Mouse (Mus musculus): ENCODE measurements around the gene Pcp4. TPM values are rescaled to one million over a fixed set of nuclear protein-coding genes. Genes with fewer than 3 reads are reported as not detected.

Pcp4 gene
- total and polyA plus RNA-seq, 2 experiments: not detected

GRCm38 (mm10) chr16:96469640-96470039 lies 2.2 kb downstream of the Pcp4 start:
- TF ChIP-seq CTCF (IDR thresholded peaks at IDR 0.05; ENCODE audit: low read depth, low read length): no peak
- no peak for TF ChIP-seq POLR2A (IDR thresholded peaks at IDR 0.05; ENCODE audit: extremely low read depth, insufficient read depth, low read length)
- no peak overlapping the region for H3K4me3 ChIP-seq (ENCODE audit: insufficient read depth, low read depth, low read length)
- H3K36me3 ChIP-seq (ENCODE audit: control insufficient read depth, insufficient read depth, low read length): no peaks in the 10 kb centered on the region
- H3K4me1 ChIP-seq (ENCODE audit: control insufficient read depth, insufficient read depth, low read length): no peaks in the 10 kb centered on the region
- no peak overlapping the region for H3K27ac ChIP-seq (replicated peaks; ENCODE audit: insufficient read depth, low read depth, low read length)
- no peak for DNase-seq (ENCODE audit: extremely low read depth, low read depth, low spot score)
- H3K79me2 ChIP-seq (ENCODE audit: control insufficient read depth, insufficient read depth, low read length): no peaks in the 10 kb centered on the region
- H3K9ac ChIP-seq (ENCODE audit: low read depth, low read length): no peak overlapping the region
- 51% methylated on average over 4 of the region's 4 CpGs for WGBS
- no peaks in the 10 kb centered on the region for H3K27me3 ChIP-seq (ENCODE audit: control insufficient read depth, insufficient read depth, low read length)

GRCm38 (mm10) chr16:96472361-96472760 lies 5.0 kb downstream of the Pcp4 start:
- no peaks in the 10 kb centered on the region for H3K79me2 ChIP-seq (ENCODE audit: control insufficient read depth, insufficient read depth, low read length)
- WGBS: 47% methylated on average over 5 of the region's 5 CpGs
- H3K36me3 ChIP-seq (ENCODE audit: control insufficient read depth, insufficient read depth, low read length): no peaks in the 10 kb centered on the region
- H3K4me1 ChIP-seq (ENCODE audit: control insufficient read depth, insufficient read depth, low read length): no peaks in the 10 kb centered on the region
- H3K27ac ChIP-seq (replicated peaks; ENCODE audit: insufficient read depth, low read depth, low read length): no peak overlapping the region
- H3K9ac ChIP-seq (ENCODE audit: low read depth, low read length): no peak overlapping the region
- TF ChIP-seq POLR2A (IDR thresholded peaks at IDR 0.05; ENCODE audit: extremely low read depth, insufficient read depth, low read length) (no peak), CTCF (IDR thresholded peaks at IDR 0.05; ENCODE audit: low read depth, low read length) (no peak)
- no peak for DNase-seq (ENCODE audit: extremely low read depth, low read depth, low spot score)
- H3K4me3 ChIP-seq (ENCODE audit: insufficient read depth, low read depth, low read length): no peak overlapping the region
- no peaks in the 10 kb centered on the region for H3K27me3 ChIP-seq (ENCODE audit: control insufficient read depth, insufficient read depth, low read length)

- DNase-seq (ENCODE audit: extremely low read depth, low read depth, low spot score): no peak
- no peak overlapping the region for H3K9ac ChIP-seq (ENCODE audit: low read depth, low read length)
- H3K4me1 ChIP-seq (ENCODE audit: control insufficient read depth, insufficient read depth, low read length): no peaks in the 10 kb centered on the region
- 50% methylated on average over 7 of the region's 7 CpGs for WGBS
- H3K27ac ChIP-seq (replicated peaks; ENCODE audit: insufficient read depth, low read depth, low read length): no peak overlapping the region
- no peak overlapping the region for H3K4me3 ChIP-seq (ENCODE audit: insufficient read depth, low read depth, low read length)
- TF ChIP-seq CTCF (IDR thresholded peaks at IDR 0.05; ENCODE audit: low read depth, low read length) (no peak), POLR2A (IDR thresholded peaks at IDR 0.05; ENCODE audit: extremely low read depth, insufficient read depth, low read length) (no peak)
- no peaks in the 10 kb centered on the region for H3K79me2 ChIP-seq (ENCODE audit: control insufficient read depth, insufficient read depth, low read length)
- no peaks in the 10 kb centered on the region for H3K36me3 ChIP-seq (ENCODE audit: control insufficient read depth, insufficient read depth, low read length)
- no peaks in the 10 kb centered on the region for H3K27me3 ChIP-seq (ENCODE audit: control insufficient read depth, insufficient read depth, low read length)
Measured at GRCm38 (mm10) chr16:96472816-96473215, 5.4 kb downstream of the Pcp4 start.

- H3K36me3 ChIP-seq (ENCODE audit: control insufficient read depth, insufficient read depth, low read length): no peaks in the 10 kb centered on the region
- no peak overlapping the region for H3K9ac ChIP-seq (ENCODE audit: low read depth, low read length)
- no peaks in the 10 kb centered on the region for H3K4me1 ChIP-seq (ENCODE audit: control insufficient read depth, insufficient read depth, low read length)
- H3K27me3 ChIP-seq (ENCODE audit: control insufficient read depth, insufficient read depth, low read length): no peaks in the 10 kb centered on the region
- WGBS: 78% methylated on average over 3 of the region's 3 CpGs
- no peak overlapping the region for H3K4me3 ChIP-seq (ENCODE audit: insufficient read depth, low read depth, low read length)
- DNase-seq (ENCODE audit: extremely low read depth, low read depth, low spot score): no peak
- TF ChIP-seq POLR2A (IDR thresholded peaks at IDR 0.05; ENCODE audit: extremely low read depth, insufficient read depth, low read length) (no peak), CTCF (IDR thresholded peaks at IDR 0.05; ENCODE audit: low read depth, low read length) (no peak)
- H3K79me2 ChIP-seq (ENCODE audit: control insufficient read depth, insufficient read depth, low read length): no peaks in the 10 kb centered on the region
- H3K27ac ChIP-seq (replicated peaks; ENCODE audit: insufficient read depth, low read depth, low read length): no peak overlapping the region
Measured at GRCm38 (mm10) chr16:96474185-96474584, 6.8 kb downstream of the Pcp4 start.

GRCm38 (mm10) chr16:96481791-96482190 lies 14.4 kb downstream of the Pcp4 start:
- WGBS: 92% methylated on average over 4 of the region's 4 CpGs
- H3K27ac ChIP-seq (replicated peaks; ENCODE audit: insufficient read depth, low read depth, low read length): no peak overlapping the region
- no peak overlapping the region for H3K9ac ChIP-seq (ENCODE audit: low read depth, low read length)
- no peaks in the 10 kb centered on the region for H3K36me3 ChIP-seq (ENCODE audit: control insufficient read depth, insufficient read depth, low read length)
- H3K27me3 ChIP-seq (ENCODE audit: control insufficient read depth, insufficient read depth, low read length): no peaks in the 10 kb centered on the region
- H3K4me1 ChIP-seq (ENCODE audit: control insufficient read depth, insufficient read depth, low read length): no peaks in the 10 kb centered on the region
- DNase-seq (ENCODE audit: extremely low read depth, low read depth, low spot score): no peak
- TF ChIP-seq POLR2A (IDR thresholded peaks at IDR 0.05; ENCODE audit: extremely low read depth, insufficient read depth, low read length): no peak
- TF ChIP-seq CTCF (IDR thresholded peaks at IDR 0.05; ENCODE audit: low read depth, low read length): no peak
- H3K4me3 ChIP-seq (ENCODE audit: insufficient read depth, low read depth, low read length): no peak overlapping the region
- no peaks in the 10 kb centered on the region for H3K79me2 ChIP-seq (ENCODE audit: control insufficient read depth, insufficient read depth, low read length)

- Histone ChIP-seq H3K27ac (replicated peaks; ENCODE audit: insufficient read depth, low read depth, low read length) (no peak overlapping the region), H3K9ac (ENCODE audit: low read depth, low read length) (no peak overlapping the region), H3K27me3 (ENCODE audit: control insufficient read depth, insufficient read depth, low read length) (no peaks in the 10 kb centered on the region), H3K4me3 (ENCODE audit: insufficient read depth, low read depth, low read length) (no peak overlapping the region), H3K79me2 (ENCODE audit: control insufficient read depth, insufficient read depth, low read length) (no peaks in the 10 kb centered on the region), H3K4me1 (ENCODE audit: control insufficient read depth, insufficient read depth, low read length) (no peaks in the 10 kb centered on the region), H3K36me3 (ENCODE audit: control insufficient read depth, insufficient read depth, low read length) (no peaks in the 10 kb centered on the region)
- no peak for DNase-seq (ENCODE audit: extremely low read depth, low read depth, low spot score)
- 72% methylated on average over 11 of the region's 11 CpGs for WGBS
- TF ChIP-seq POLR2A (IDR thresholded peaks at IDR 0.05; ENCODE audit: extremely low read depth, insufficient read depth, low read length) (no peak), CTCF (IDR thresholded peaks at IDR 0.05; ENCODE audit: low read depth, low read length) (no peak)
Measured at GRCm38 (mm10) chr16:96487007-96487684, 19.7 kb downstream of the Pcp4 start.

Data from liver, adult 2 months (tissue).